Mouse (Mus musculus) ES-Bruce4 (cell line): ENCODE measurements around the gene Rabac1. TPM values are rescaled to one million over a fixed set of nuclear protein-coding genes. Genes with fewer than 3 reads are reported as not detected.

Source experiments
- H3K27ac ChIP-seq: 2 replicates; pipeline ENCODE4 v1.5.1; 2012; ENCODE audit warnings: low read length, inconsistent platforms; ENCODE audit not compliant: insufficient read depth
- H3K27me3 ChIP-seq: 2 replicates; pipeline ENCODE4 v1.6.1; 2012; ENCODE audit warnings: mild to moderate bottlenecking, low read length, inconsistent platforms; ENCODE audit not compliant: control insufficient read depth, poor library complexity, insufficient read depth, severe bottlenecking
- H3K36me3 ChIP-seq: 2 replicates; pipeline ENCODE4 v1.6.1; 2012; ENCODE audit warnings: inconsistent platforms, mild to moderate bottlenecking, low read length, moderate library complexity; ENCODE audit not compliant: control insufficient read depth, poor library complexity, insufficient read depth, severe bottlenecking
- H3K4me1 ChIP-seq: one replicate; pipeline ENCODE4 v1.8.1; 2011; ENCODE audit warnings: low read length; ENCODE audit not compliant: control insufficient read depth, insufficient read depth
- H3K4me3 ChIP-seq: 2 replicates; pipeline ENCODE4 v1.5.1; 2011; ENCODE audit warnings: low read depth, mild to moderate bottlenecking, low read length
- H3K9ac ChIP-seq: 2 replicates; pipeline ENCODE4 v1.6.1; 2012; ENCODE audit warnings: low read depth, mild to moderate bottlenecking, inconsistent platforms; ENCODE audit not compliant: poor library complexity, severe bottlenecking
- H3K9me3 ChIP-seq: replicated peaks from 2 replicates; pipeline ENCODE4 v1.6.1; 2012; ENCODE audit warnings: mild to moderate bottlenecking, low read length, inconsistent platforms; ENCODE audit not compliant: control insufficient read depth, poor library complexity, insufficient read depth, severe bottlenecking
- CTCF ChIP-seq: IDR thresholded peaks from one replicate; pipeline ENCODE4 v1.8.1; 2011; ENCODE audit warnings: low read depth, low read length
- EP300 ChIP-seq: IDR thresholded peaks from 2 replicates; pipeline ENCODE4 v1.6.1; 2011; ENCODE audit warnings: low read depth, low read length; ENCODE audit not compliant: insufficient read depth
- POLR2A ChIP-seq: IDR thresholded peaks from one replicate; pipeline ENCODE4 v1.8.1; 2011; ENCODE audit warnings: low read length; ENCODE audit not compliant: insufficient read depth
- polyA plus RNA-seq: library from polyadenylated mRNA; stranded (reverse); fragments of >200 nt; gene quantifications from 2 replicates; pipeline ENCODE4 v1.2.4, GENCODE M21; 2011; ENCODE audit warnings: low read depth; ENCODE audit not compliant: missing spikeins, insufficient read depth, insufficient read length

Rabac1 gene
- polyA plus RNA-seq, 1 experiment = 84.4 TPM

DNA sequence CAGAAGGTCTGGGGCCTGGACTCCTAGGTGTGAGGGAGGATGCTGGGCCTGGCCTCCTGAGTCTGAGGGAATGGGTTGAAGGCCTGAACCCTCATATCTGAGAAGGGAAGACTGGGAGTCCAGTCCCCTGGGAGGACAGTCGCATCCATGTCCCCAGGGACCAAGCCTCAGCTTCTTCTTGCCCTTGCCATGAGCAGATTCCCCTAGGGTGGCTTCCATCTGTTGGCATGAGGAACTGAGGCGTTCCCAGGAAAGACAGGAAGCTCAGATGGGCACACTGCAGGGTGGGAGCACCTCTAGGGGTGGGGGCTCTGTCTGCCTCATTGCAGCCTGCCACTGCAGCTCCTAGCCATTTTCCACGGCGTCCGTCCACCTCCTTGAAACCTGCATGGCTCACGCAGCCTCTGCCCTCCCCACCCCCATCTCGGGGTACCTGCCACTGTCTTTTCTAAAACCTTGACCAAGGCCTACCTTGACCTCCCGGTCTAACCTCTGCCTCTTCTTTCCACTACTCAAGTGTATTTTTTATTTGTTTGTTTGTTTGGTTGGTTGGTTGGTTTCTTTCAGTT lies 31.4 kb upstream of the Rabac1 start:
- H3K27me3 ChIP-seq = no peaks in the 10 kb centered on the region; the same call in 1 of the 2 replicates
- peaks cover 8% of the 10 kb centered on the region for H3K4me1 ChIP-seq
- TF ChIP-seq POLR2A (no peak), CTCF (no peak)
- no peaks in the 10 kb centered on the region for H3K36me3 ChIP-seq
- no peak overlapping the region for H3K9ac ChIP-seq
- no peak overlapping the region for H3K4me3 ChIP-seq
- H3K27ac ChIP-seq = no peak overlapping the region
- no peaks in the 10 kb centered on the region for H3K9me3 ChIP-seq

DNA sequence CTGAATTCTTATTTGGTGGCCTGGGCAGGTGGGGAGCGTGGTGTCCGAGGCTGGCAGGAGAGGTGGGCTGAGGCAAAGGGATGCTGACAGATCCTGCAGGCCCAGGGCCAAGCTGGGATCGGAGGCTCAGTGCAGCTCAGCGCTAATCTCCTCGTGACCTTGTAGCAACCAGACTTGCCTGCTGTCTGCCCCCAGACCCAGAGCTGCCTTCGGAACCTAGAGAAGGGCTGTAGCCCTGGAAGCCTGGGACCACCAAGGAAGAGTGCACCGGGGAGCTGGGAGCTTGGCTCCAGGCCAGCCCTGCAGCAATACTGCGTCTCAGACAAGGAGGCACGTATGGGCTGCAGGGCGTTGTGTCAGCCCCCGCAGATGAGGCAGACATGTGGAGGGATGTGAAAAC lies 30.7 kb upstream of the Rabac1 start:
- TF ChIP-seq CTCF = no peak
- no peak for TF ChIP-seq EP300
- no peak for TF ChIP-seq POLR2A
- Histone ChIP-seq H3K36me3 (no peaks in the 10 kb centered on the region), H3K27me3 (no peaks in the 10 kb centered on the region; the same call in 1 of the 2 replicates), H3K27ac (no peak overlapping the region), H3K4me3 (no peak overlapping the region), H3K4me1 (peaks cover 7% of the 10 kb centered on the region), H3K9me3 (no peaks in the 10 kb centered on the region), H3K9ac (no peak overlapping the region)

DNA sequence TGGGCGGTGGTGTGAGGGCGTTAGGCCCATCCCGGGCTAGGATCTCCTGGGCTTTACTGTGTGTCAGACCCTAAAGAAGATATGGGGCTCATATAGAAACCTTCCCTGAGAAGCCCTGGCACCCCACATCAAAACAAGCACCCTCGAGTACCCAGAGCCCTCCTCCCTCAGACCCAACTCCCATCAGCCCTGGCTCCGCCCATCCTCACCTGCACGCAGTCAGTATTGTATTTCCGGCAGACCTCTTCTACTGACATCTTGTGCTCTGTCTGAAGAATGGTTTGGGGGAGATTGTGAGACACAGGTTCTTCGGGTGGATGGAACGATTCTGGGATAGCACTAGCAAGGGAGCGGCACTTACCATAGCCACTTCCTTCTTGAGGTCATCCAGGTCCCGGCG lies 28.2 kb upstream of the Rabac1 start:
- H3K9ac ChIP-seq = 0 out of 2 replicates have a peak overlapping the region, but pooled peaks have one; percentile 13
- H3K9me3 ChIP-seq = no peaks in the 10 kb centered on the region
- no peaks in the 10 kb centered on the region; the same call in 1 of the 2 replicates for H3K27me3 ChIP-seq
- no peaks in the 10 kb centered on the region for H3K36me3 ChIP-seq
- no peak overlapping the region for H3K27ac ChIP-seq
- peaks cover 5% of the 10 kb centered on the region for H3K4me1 ChIP-seq
- H3K4me3 ChIP-seq = peak overlapping the region; percentile 13; the same call in 1 of the 2 replicates
- TF ChIP-seq POLR2A = no peak
- no peak for TF ChIP-seq CTCF
- no peak for TF ChIP-seq EP300

DNA sequence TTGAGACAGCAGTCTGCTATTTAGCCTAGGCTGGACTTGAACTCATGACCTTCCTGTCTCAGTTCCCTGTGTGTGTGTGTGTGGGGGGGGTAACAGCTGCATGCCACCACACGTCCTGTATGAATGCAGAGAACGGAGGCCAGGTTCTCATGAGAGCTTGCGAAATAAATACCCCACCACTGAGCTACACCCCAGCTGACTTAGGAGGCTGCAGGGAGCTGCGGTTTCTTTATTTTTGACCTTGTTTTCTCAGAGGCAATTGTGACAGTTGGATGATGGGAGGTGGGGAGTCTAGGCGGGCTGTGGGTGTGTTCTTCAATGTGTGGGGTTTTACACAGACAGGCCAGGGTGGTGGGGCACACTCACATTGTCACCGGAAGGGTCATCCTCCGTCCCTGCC lies 27.7 kb upstream of the Rabac1 start:
- Histone ChIP-seq H3K4me3 (no peak overlapping the region), H3K9ac (no peak overlapping the region), H3K27ac (no peak overlapping the region), H3K9me3 (no peaks in the 10 kb centered on the region), H3K27me3 (no peaks in the 10 kb centered on the region), H3K36me3 (no peaks in the 10 kb centered on the region), H3K4me1 (peaks cover 5% of the 10 kb centered on the region)
- TF ChIP-seq POLR2A (no peak), EP300 (no peak), CTCF (no peak)

DNA sequence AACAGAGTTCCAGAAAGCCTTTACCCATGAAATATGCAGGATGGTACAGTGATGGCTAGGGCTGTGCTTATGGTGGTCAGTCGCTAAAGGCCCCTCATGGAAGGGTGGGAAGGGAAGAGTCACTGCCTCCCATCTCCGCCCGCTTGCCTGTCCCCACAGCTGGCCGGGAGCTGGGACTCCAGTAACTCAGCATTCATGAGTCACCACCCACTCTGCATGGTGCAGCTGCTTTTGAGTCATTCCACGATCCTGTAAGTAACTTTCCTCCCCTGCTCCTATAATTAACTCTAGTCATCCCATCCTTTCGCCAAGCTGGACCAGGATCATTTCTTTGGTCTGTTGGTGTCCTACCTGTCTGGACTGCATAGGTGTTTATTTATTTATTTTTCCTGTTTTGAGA lies 20.5 kb upstream of the Rabac1 start:
- H3K27ac ChIP-seq = no peak overlapping the region
- TF ChIP-seq EP300 (no peak), CTCF (no peak)
- no peaks in the 10 kb centered on the region for H3K4me1 ChIP-seq
- H3K36me3 ChIP-seq = no peaks in the 10 kb centered on the region
- H3K9ac ChIP-seq = no peak overlapping the region
- no peak overlapping the region for H3K4me3 ChIP-seq
- no peaks in the 10 kb centered on the region for H3K9me3 ChIP-seq
- H3K27me3 ChIP-seq = no peaks in the 10 kb centered on the region

DNA sequence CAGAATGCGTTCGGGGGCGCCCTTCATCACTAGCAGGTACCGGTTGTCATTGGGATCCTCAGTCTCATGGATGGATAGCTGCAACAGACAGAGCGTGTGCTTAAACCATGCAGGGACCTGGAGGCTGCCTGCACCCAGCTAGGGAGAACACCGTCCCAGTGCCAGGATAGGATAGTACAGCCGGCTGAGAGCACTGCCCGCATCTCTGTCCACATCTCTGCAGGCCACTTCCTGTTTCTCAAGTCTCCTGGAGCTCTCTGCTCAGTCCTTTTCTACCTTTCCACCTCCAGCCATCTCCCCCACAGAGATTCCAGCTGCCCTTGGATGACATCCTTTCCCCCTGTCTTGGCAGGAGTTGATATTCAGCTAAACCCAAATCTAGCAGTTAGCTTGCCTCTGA lies 17.9 kb upstream of the Rabac1 start:
- Histone ChIP-seq H3K9ac (no peak overlapping the region), H3K27ac (no peak overlapping the region), H3K4me1 (no peaks in the 10 kb centered on the region), H3K36me3 (no peaks in the 10 kb centered on the region), H3K9me3 (no peaks in the 10 kb centered on the region), H3K27me3 (no peaks in the 10 kb centered on the region), H3K4me3 (no peak overlapping the region)
- TF ChIP-seq CTCF = no peak
- TF ChIP-seq EP300 = no peak
- no peak for TF ChIP-seq POLR2A
